Mouse (Mus musculus): ENCODE results near the gene Alg14. TPM values are rescaled to one million over a fixed set of nuclear protein-coding genes. Genes with fewer than 3 reads are reported as not detected.

Alg14 gene
- polyA plus RNA-seq, 1 experiment from 2014 or later = 34.1 TPM

GRCm38 (mm10) chr3:121340321-121340761 lies 48.8 kb downstream of the Alg14 start:
- H3K27me3 ChIP-seq = no peaks in the 10 kb centered on the region
- H3K9me3 ChIP-seq (replicated peaks) = no peaks in the 10 kb centered on the region
- no peaks in the 10 kb centered on the region for H3K36me3 ChIP-seq
- H3K4me2 ChIP-seq = no peak overlapping the region
- no peak overlapping the region for H3K4me3 ChIP-seq
- 19% methylated on average over 7 of the region's 7 CpGs for WGBS
- peaks cover 33% of the 10 kb centered on the region for H3K4me1 ChIP-seq (replicated peaks)
- H3K9ac ChIP-seq = no peak overlapping the region
- no peak for ATAC-seq (replicated peaks; ENCODE audit: insufficient number of reproducible peaks, insufficient read depth, low FRiP score, low read depth)
- peak overlapping the region; percentile 48 for H3K27ac ChIP-seq

- 85% methylated on average over 7 of the region's 7 CpGs for WGBS
- no peaks in the 10 kb centered on the region for H3K36me3 ChIP-seq
- no peak overlapping the region for H3K27ac ChIP-seq
- H3K4me3 ChIP-seq = no peak overlapping the region
- H3K9ac ChIP-seq = no peak overlapping the region
- peaks cover 31% of the 10 kb centered on the region for H3K4me1 ChIP-seq (replicated peaks)
- H3K4me2 ChIP-seq = no peak overlapping the region
- no peaks in the 10 kb centered on the region for H3K9me3 ChIP-seq (replicated peaks)
- H3K27me3 ChIP-seq = no peaks in the 10 kb centered on the region
- no peak for ATAC-seq (replicated peaks; ENCODE audit: insufficient number of reproducible peaks, insufficient read depth, low FRiP score, low read depth)
Measured at GRCm38 (mm10) chr3:121343224-121343623, 51.7 kb downstream of the Alg14 start.

GRCm38 (mm10) chr3:121344056-121344945 lies 52.7 kb downstream of the Alg14 start:
- Histone ChIP-seq H3K9ac (no peak overlapping the region), H3K4me2 (no peak overlapping the region), H3K36me3 (no peaks in the 10 kb centered on the region), H3K4me3 (no peak overlapping the region), H3K27ac (peak overlapping the region; percentile 72), H3K4me1 (replicated peaks) (peaks cover 25% of the 10 kb centered on the region), H3K9me3 (replicated peaks) (no peaks in the 10 kb centered on the region), H3K27me3 (no peaks in the 10 kb centered on the region)
- 22% methylated on average over 8 of the region's 8 CpGs for WGBS
- ATAC-seq (replicated peaks; ENCODE audit: insufficient number of reproducible peaks, insufficient read depth, low FRiP score, low read depth) = no peak; the same call in 1 of the 2 replicates

GRCm38 (mm10) chr3:121344951-121345642 lies 53.5 kb downstream of the Alg14 start:
- 50% methylated on average over 11 of the region's 11 CpGs for WGBS
- Histone ChIP-seq H3K27me3 (no peaks in the 10 kb centered on the region), H3K9me3 (replicated peaks) (no peaks in the 10 kb centered on the region), H3K27ac (peak overlapping the region; percentile 72; the same call in 1 of the 2 replicates), H3K4me2 (no peak overlapping the region), H3K9ac (no peak overlapping the region), H3K36me3 (no peaks in the 10 kb centered on the region), H3K4me3 (no peak overlapping the region), H3K4me1 (replicated peaks) (peaks cover 19% of the 10 kb centered on the region)
- ATAC-seq (replicated peaks; ENCODE audit: insufficient number of reproducible peaks, insufficient read depth, low FRiP score, low read depth) = no peak

GRCm38 (mm10) chr3:121345643-121346000 lies 54.0 kb downstream of the Alg14 start:
- no peaks in the 10 kb centered on the region for H3K27me3 ChIP-seq
- H3K27ac ChIP-seq = peak overlapping the region; percentile 24; the same call in 1 of the 2 replicates
- no peaks in the 10 kb centered on the region for H3K36me3 ChIP-seq
- H3K9ac ChIP-seq = no peak overlapping the region
- ATAC-seq (replicated peaks; ENCODE audit: insufficient number of reproducible peaks, insufficient read depth, low FRiP score, low read depth) = no peak
- H3K4me3 ChIP-seq = no peak overlapping the region
- 68% methylated on average over 6 of the region's 6 CpGs for WGBS
- no peak overlapping the region for H3K4me2 ChIP-seq
- no peaks in the 10 kb centered on the region for H3K9me3 ChIP-seq (replicated peaks)
- H3K4me1 ChIP-seq (replicated peaks) = peaks cover 14% of the 10 kb centered on the region

GRCm38 (mm10) chr3:121346507-121347267 lies 55.1 kb downstream of the Alg14 start:
- WGBS = 86% methylated on average over 12 of the region's 12 CpGs
- Histone ChIP-seq H3K27ac (no peak overlapping the region), H3K4me1 (replicated peaks) (peaks cover 14% of the 10 kb centered on the region), H3K36me3 (no peaks in the 10 kb centered on the region), H3K9me3 (replicated peaks) (no peaks in the 10 kb centered on the region), H3K27me3 (no peaks in the 10 kb centered on the region), H3K4me2 (no peak overlapping the region), H3K9ac (no peak overlapping the region), H3K4me3 (no peak overlapping the region)
- no peak for ATAC-seq (replicated peaks; ENCODE audit: insufficient number of reproducible peaks, insufficient read depth, low FRiP score, low read depth)

- ATAC-seq (replicated peaks; ENCODE audit: insufficient number of reproducible peaks, insufficient read depth, low FRiP score, low read depth) = no peak
- WGBS = 70% methylated on average over 6 of the region's 6 CpGs
- H3K27ac ChIP-seq = no peak overlapping the region
Measured at GRCm38 (mm10) chr3:121348792-121349191, 57.2 kb downstream of the Alg14 start.

GRCm38 (mm10) chr3:121349334-121350169 lies 58.0 kb downstream of the Alg14 start:
- Histone ChIP-seq H3K36me3 (no peaks in the 10 kb centered on the region), H3K4me2 (no peak overlapping the region), H3K9me3 (replicated peaks) (no peaks in the 10 kb centered on the region), H3K4me3 (no peak overlapping the region), H3K27ac (no peak overlapping the region), H3K27me3 (no peaks in the 10 kb centered on the region), H3K9ac (no peak overlapping the region), H3K4me1 (replicated peaks) (peaks cover 8% of the 10 kb centered on the region)
- no peak for ATAC-seq (replicated peaks; ENCODE audit: insufficient number of reproducible peaks, insufficient read depth, low FRiP score, low read depth)
- 67% methylated on average over 33 of the region's 33 CpGs for WGBS

More at GRCm38 (mm10) chr3:121348792-121349191, 57.2 kb downstream of the Alg14 start:
- H3K4me3 ChIP-seq = no peak overlapping the region
- H3K36me3 ChIP-seq = no peaks in the 10 kb centered on the region
- no peak overlapping the region for H3K9ac ChIP-seq
- no peak overlapping the region for H3K4me2 ChIP-seq
- no peaks in the 10 kb centered on the region for H3K9me3 ChIP-seq (replicated peaks)
- no peaks in the 10 kb centered on the region for H3K27me3 ChIP-seq
- H3K4me1 ChIP-seq (replicated peaks) = peaks cover 14% of the 10 kb centered on the region

- Histone ChIP-seq H3K36me3 (no peaks in the 10 kb centered on the region), H3K9me3 (replicated peaks) (no peaks in the 10 kb centered on the region), H3K9ac (no peak overlapping the region), H3K4me3 (no peak overlapping the region), H3K4me2 (no peak overlapping the region), H3K4me1 (replicated peaks) (no peaks in the 10 kb centered on the region), H3K27me3 (no peaks in the 10 kb centered on the region), H3K27ac (no peak overlapping the region)
- WGBS = 85% methylated on average over 6 of the region's 6 CpGs
- no peak for ATAC-seq (replicated peaks; ENCODE audit: insufficient number of reproducible peaks, insufficient read depth, low FRiP score, low read depth)
Measured at GRCm38 (mm10) chr3:121351257-121351656, 59.7 kb downstream of the Alg14 start.

GRCm38 (mm10) chr3:121354281-121354680 lies 62.7 kb downstream of the Alg14 start:
- no peak overlapping the region for H3K4me2 ChIP-seq
- 71% methylated on average over 9 of the region's 9 CpGs for WGBS
- no peak overlapping the region for H3K4me3 ChIP-seq
- no peaks in the 10 kb centered on the region for H3K4me1 ChIP-seq (replicated peaks)
- no peak for ATAC-seq (replicated peaks; ENCODE audit: insufficient number of reproducible peaks, insufficient read depth, low FRiP score, low read depth)
- no peaks in the 10 kb centered on the region for H3K9me3 ChIP-seq (replicated peaks)
- H3K36me3 ChIP-seq = no peaks in the 10 kb centered on the region
- H3K27ac ChIP-seq = no peak overlapping the region
- no peaks in the 10 kb centered on the region for H3K27me3 ChIP-seq
- no peak overlapping the region for H3K9ac ChIP-seq
